Mouse (Mus musculus): ENCODE measurements around the gene Medag. TPM values are rescaled to one million over a fixed set of nuclear protein-coding genes. Genes with fewer than 3 reads are reported as not detected.

Medag gene
- total RNA-seq, 2 experiments from 2014 or later: 2.8 to 3.2 TPM

DNA sequence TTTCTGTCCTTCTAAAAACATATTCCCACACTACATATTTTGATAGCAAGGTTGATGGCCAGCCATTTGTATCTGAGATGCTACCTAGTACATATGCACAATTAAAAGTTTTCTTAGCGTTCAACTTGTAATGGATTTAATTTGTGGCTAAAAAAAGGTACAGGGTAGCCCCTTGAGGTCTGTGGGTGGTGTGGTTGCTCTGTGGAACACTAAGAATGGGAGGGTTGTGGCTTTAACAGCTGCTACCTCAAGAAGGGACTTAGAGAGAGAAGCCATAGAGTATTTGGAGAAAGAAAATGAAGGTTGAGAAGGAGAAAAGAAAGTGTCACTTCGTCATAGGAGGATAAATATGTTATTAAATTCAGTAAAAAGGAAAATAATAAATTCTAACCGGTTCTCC lies 19.4 kb downstream of the Medag start:
- no peak for DNase-seq

DNA sequence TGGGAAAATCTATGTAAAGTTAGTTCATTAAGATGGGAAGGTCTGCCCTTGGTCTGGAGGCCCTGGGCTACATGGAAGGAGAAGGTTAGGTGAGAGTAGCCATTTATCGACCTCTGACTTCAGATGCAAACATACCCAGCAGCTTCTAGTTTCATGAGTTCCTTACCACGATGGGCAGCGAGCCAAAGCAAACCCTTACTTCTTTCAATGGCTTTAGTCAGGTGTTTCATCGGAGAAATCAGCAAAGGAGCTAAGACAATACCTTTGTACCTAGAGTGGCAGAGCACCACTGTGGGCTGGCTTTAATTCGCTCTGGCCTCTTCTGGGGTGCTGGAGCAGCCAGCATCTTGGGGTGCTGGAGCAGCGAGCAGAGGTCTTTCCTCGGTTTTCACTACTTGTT lies 22.1 kb downstream of the Medag start:
- no peak for DNase-seq

DNA sequence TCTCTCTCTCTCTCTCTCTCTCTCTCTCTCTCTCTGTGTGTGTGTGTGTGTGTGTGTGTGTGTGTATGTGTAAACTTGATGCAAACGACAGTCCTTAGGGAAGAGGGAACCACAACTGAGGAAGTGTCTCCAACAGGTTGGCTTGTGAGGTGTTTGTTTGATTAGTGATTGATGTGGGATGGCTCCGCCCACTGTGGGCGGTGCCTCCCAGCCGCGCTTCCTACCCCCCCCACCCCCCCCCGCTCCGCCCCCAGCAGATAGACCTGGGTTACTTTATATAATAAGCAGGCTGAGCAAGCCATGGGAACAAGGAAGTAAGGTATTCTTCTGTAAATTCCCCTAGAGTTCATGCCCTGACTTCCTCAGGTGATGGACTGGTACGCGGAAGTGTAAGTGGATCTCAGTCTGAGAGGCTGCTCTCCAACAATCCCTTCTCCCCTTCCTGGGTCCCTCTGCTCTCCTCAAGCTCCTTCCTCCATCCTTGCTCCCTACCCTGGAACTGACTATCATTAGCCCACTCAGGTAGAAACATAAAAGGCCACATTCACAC lies 22.7 kb downstream of the Medag start:
- no peak for DNase-seq

DNA sequence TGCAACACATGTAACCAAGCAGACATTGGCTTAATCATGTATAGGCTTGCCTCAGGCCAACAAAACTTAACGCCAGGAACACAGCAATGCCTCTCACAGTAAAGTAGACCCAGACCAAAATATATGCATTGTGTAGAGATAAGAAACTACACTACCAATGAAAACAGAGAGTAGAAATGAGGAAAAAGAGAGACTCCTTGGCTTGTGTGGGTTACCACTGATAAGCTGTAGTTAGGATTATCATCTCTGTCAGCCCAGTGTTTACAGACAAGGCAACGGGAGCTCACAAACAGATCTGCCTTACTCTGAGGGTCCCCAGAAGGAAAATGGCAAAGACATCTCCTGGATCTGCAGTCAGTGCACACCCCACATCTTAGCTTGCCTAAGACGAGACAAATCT lies 25.0 kb downstream of the Medag start:
- no peak for DNase-seq

DNA sequence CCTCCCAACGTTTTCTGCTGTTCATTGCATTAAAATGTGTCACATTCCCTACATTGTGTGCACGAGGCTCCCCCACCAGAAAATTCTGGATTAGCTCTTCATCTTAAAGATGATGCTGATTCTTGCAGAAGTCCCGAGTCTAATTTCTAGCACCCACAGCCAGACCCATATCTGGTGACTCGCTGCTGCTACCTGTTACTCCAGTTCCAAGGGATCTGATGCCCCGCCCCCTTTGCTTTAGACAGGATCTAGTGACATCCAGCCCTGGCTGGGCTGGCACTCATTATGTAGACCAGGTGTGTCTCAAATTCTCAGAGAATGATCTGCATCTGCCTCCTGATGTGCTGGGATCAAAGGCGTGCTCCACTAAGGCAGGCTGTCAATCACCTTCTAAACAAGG lies 25.6 kb downstream of the Medag start:
- no peak for DNase-seq

DNA sequence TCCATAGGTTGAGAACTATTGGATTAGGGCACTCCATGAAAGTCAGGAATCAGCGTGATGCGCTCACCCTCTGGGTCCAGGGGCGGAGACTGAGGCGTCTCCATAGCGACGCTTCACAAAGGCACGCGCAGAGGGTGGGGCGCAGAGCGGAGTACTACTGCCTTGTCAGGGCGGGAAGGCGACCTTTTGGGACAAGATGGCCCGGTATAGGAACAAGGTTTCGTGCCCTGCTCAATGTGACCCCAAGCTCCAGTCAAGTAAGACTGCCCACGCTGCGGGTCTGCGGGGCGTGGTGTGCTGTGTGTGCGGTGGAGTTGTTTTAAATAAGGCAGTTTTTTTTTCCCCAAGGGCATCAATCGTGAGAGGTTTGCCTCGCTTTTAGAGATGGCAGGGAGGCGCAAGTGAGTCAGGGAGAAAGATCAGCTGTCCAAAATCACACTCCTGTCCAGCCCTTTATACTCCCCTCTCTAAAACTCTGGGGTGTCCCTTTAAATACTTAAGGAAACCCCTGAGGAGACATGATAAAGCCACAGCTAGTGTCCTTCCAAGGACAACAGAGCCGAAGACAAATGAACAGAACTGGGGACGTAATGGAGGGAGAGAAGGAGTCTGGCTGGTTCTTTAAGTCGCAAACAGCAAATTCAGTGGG lies 28.1 kb downstream of the Medag start, which contains the start of gene Tex26:
Tex26 (plus strand) TSS at position 130 of the 649 bp plus-strand sequence.
- peak; percentile 23 to 31 for DNase-seq

DNA sequence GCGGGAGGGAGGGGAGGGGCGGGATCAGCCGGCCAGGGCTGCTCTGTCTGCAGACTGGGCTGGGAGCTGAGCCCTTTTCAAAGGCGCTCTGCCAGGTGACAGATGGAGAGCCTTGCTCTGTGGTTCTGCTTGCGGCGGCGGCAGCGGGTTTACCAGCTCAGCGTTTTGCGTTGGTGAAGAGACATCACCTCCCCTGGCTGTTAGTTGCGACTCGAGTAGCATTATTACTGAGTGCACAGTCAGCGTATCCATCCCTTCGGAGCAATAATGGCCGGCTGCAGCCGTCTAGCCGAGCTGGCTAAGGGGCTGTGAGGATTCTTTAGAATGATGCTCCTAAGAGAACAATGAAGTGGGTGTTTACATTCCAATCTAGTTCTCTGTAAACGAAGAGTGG lies 28.6 kb downstream of the Medag start:
- peak; percentile 68 to 77 for DNase-seq

DNA sequence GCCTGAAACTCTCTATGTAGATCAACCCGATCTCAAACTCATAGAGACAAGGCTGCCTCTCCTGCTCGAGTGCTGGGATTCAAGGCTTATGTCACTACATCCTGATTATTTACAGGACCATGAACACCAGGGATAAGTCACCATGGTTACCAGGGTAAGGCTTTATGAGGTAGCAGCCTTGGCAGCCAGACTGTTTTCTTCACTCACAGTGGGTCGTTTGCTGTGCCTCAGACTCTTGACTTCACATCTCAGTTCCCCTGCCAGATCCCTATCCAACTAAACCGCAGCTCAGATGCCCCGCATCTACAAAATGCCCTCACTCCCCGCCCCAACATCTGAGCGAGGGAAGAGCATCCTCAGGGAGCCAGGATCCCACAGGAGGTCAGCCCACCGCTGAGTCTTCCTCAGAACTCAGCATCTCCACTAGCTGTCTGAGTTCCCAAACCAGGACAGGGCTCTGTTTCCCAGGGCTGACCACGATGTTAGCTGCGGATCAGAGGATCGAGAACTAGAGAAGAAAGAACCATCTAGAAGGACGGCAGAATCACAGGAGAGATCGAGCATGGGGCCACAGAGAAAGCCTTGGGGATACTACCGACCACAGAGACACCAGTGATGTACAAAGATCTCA lies 30.2 kb downstream of the Medag start:
- DNase-seq: no peak

DNA sequence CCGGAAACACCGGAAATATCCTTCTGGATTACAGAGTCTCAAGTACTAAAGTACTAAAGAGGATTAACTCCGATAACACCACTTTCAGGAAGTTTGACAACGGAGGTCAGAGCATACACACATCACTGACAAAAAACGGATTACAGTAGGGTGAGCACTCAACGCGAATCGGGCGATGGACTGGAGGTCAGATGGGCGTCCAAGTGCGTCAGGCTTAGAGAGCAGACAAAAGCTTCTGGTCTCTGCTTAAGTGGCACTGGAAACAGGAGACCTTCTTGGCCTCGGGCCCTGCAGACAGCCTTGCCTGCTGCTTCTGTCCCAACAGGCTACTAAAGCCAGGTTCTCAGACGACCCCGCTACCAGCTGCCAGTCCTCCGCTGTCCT lies 30.7 kb downstream of the Medag start:
- no peak for DNase-seq

DNA sequence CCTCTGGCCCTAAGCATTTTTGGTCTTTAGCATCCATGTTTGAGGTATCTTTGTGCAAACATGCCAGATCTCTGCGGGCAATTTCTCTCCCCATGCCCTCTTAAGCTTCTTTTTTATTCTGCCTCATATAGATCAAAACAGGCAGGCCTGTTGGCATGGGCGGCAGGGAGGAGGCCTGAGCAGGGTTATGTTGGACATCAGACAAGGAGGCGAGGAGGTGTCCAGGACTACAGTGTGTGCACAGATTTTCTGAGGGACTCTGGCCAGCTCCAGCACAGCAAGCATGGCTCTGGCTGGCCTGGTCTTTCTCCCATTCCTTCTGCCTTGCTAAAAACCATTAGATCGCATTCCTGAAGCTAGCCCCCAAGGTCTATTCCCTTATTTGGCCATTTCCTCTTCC lies 32.9 kb downstream of the Medag start:
- DNase-seq: no peak

DNA sequence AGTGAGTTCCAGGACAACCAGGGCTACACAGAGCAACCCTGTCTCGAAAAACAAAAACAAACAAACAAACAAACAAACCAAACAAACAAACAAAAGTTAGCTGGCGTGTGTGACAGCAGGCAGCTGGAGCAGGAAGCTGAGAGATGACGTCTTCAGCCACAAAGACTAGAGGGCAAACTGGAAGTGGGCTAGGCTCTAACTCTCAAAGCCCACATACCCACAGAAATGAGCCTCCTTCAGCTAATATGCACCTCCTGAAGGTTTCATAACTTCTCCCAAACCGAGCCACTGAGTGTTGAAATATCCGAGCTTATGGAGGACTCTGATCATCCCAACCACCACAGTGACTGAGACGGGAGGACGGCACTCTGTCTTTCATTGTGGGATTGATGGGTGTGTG lies 34.9 kb downstream of the Medag start:
- DNase-seq: no peak

DNA sequence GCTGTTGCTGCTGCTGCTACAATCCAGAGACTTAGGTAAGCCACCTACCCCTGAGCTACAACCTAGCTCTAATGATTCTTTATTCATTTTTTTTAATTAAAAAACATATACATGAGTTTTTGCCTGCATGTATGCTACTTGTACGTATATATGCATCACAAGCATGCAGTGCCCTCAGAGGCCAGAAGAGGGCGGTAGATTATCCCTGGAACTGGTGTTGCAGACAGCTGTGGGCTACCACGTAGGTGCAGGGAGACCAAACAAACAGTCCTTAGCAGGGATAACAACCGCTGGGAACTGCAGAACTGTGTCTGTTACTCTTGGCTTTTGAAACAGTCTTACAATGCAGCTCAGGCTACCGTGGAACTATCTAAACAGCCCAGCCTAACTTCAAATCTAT lies 36.2 kb downstream of the Medag start:
- DNase-seq: no peak

DNA sequence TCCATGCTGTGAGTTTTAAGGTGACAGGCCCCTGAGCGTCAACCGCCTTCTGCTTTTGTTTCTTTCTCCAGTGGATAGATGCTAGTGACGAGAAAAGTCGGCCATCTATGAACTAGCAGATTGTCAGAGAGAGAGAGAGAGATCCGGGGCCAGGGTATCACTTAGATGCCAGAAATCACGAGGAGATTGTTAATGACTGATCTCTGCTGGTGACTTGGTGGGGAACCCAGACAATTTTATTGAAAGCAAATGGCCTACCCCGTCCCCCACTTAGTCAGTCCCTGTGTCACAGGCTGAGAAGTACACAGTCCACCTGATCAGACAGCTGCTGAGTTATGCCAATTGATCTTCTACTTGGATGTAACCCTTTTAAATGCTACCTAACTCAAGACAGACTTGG lies 37.9 kb downstream of the Medag start:
- DNase-seq: no peak

DNA sequence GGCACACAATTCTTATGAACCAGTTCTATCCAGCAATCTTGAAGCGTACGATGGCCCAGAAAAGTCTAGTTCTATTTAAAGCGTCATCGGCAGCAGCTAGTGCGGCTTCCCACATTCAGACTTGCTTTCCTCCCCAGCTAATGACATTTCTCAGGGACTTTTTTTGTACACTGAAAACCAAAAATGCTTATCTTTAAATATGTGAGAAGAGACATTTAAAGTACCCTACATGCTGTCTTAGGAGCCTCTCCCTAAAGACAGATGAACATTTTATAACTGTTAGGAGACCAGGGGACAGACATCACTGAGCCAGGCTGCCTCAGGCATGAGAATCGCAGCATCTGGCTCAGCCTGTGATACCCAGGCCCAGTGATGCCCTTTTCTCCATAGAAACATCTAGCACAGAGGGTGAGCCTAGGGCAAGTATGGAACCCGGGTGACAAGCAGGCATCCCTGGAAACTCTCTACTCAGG lies 39.7 kb downstream of the Medag start:
- no peak for DNase-seq

DNA sequence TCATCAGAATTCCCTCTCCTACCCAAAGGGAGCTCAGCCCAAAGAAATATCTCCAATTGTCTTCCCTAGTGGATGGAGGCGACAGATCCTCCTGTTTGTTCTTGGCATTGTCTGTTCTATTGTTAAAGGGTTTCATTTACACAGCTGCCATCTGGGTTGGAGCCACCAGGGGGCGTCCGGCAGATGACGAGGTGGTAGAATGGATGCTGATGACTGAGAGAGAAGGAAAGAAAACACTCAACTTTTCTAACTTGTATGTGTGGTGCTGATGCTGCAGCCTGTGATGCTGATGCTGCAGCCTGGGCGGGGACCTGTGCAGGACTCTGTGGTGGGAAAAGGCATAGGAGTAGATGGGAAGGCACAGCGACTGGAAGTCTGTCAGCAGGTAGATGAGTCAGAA lies 42.7 kb downstream of the Medag start:
- peak; percentile 71 to 74 for DNase-seq

DNA sequence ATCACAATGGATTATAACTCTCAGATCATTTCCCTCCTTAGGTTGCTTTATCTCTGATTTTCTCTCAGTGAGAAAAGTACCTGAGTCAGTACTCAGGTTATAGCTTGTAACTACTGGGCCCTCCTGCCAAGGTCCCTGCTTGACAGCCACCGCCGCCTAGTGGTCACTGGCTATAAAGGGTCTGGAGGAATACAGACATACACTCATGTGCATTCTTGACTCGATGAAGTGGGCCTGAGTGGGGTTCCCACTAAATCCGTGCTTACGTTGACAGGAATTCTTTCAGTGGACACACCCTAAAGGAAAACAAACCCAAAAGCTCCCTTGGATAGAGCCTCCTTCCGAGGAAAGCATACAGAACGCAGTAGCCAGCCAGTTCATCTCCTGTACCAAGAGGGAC lies 45.0 kb downstream of the Medag start:
- no peak for DNase-seq

DNA sequence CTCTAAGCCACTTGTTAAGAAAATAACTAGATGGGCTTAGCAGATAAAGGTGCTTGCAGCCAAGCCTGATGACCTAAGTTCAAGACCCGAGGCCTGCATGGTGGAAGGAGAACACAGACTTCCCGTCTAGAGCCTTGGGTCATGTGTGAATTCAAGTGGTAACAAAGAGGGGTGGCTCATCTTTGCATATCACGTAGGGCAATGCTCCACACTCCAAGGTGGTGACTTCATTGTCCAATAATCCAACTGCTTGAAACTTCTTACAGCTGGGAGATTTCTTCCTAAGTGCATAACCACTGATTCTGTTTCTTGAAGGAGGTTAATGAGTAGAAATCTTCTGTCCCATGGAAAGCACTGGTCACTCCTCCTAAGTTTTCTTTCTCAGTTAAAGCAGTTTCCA lies 50.5 kb downstream of the Medag start:
- DNase-seq: no peak

DNA sequence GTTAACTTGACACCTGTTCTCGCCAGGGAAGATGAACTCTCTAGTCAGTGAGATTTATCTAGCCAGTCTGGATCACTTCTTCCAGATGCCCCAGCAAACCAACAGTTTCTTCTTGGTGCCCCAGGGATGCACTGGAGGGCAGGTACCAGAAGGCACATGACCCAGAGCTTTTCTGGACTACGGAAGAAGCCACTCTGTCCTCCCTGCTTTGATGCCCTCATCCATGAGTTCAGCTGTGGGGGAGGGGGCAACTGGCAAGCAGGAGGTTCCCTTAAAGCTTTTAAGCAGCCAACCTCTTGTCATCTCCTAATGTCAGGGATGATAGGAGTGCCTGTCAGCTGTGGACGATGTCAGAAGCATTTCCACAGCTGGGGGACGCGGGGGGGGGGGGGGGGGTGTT lies 53.8 kb downstream of the Medag start:
- DNase-seq: no peak

DNA sequence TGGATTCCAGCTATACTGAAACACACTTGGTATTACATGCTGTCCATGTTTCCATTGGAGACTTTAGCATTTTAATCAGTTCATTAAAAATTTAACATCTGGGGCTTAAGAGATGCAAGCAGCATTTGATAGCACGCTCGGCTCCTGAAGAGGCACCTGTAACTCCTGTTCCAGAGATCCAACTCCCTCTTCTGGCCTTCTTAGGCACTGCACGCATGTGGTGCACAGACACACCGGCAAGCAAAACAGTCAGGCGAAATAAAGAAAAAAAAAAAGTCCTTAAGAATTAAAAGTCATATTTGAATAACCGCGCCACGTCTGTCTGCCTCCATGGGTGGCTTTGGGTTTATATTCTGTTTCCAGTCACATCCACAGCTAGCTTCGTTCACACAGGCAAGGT lies 62.6 kb downstream of the Medag start:
- no peak for DNase-seq

DNA sequence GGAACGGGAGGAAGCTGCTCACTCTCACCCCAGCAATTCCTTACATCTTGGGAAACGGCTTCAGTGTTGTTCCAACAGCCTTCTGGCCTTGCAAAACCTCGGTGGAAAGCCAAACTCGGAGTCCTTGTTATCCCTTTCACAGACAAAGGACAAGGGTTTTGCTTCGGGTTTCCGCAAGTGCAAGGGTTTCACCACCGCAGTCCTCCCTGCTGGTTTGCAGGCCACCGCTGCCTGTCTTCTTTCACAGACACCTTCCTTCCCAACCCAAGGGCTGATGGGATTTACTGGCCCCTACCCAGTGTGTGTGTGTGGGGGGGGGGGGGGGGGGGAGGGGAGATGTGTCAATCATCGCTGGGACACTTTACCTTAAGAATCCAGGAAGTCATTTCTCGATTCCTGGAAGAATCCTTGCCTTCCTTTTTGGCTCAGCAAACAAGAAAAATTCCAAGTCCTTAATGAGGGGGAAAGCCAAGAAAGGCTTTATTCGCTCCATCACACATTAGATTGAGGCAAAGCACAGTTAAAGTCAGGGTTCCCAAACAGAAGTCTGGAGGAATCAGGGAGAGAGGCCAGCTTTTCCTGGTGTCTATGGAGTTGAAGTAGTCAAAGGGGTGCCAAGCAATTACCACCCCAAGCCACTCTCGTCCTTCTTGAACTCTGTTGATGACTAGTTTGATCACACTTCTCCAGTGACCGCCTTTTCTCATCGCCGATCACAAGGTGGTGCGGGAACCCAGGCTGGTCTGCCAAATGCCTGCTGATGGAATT lies 63.3 kb downstream of the Medag start:
- no peak for DNase-seq
